Mouse (Mus musculus) layer of hippocampus, adult 2 months (tissue): ENCODE data around the gene Mat2a. TPM values are rescaled to one million over a fixed set of nuclear protein-coding genes. Genes with fewer than 3 reads are reported as not detected.

Experiments used
- DNase-seq, 2 experiments: peaks; one replicate each; pipeline ENCODE4 v3.0.0; 2022; ENCODE audit warnings: low spot score in 2 of 2
- H3K27ac ChIP-seq: fragments of 200-600 bp; 2 replicates; pipeline ENCODE4 v1.8.1; 2022
- H3K4me3 ChIP-seq: fragments of 200-600 bp; 2 replicates; pipeline ENCODE4 v1.8.1; 2022; ENCODE audit warnings: mild to moderate bottlenecking
- CTCF ChIP-seq: fragments of 200-600 bp; conservative IDR thresholded peaks from 2 replicates; pipeline ENCODE4 v1.8.1; 2022; ENCODE audit warnings: antibody characterized with exemption, mild to moderate bottlenecking, moderate library complexity
- total RNA-seq, 2 experiments: library from RNA; stranded (reverse); gene quantifications; 2 replicates each; pipeline ENCODE4 v1.2.3; 2021

Gene Mat2a
- total RNA-seq, 2 experiments from 2014 or later: 172 to 195 TPM

DNA sequence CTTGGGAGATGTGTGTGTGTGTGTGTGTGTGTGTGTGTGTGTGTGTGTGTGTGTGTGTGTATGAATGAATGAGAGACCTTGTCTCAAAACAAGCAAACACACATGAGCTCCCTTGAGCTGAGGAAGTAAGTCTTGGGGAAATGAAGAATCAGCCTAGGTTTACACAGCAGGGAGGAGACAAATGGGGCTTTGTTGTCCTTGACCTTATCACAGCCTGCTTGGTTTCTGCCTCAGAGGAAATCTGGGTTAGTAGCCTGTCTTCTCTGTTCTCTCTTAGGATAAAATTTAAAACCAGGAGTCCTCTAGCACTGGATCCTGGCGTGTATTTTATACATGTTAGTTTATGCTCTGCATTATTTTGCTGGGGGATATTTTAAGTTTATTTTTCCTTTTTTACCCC lies 19.6 kb downstream of the Mat2a start:
- no peak for TF ChIP-seq CTCF
- Histone ChIP-seq H3K27ac (no peak overlapping the region), H3K4me3 (no peak overlapping the region)
- no peak for DNase-seq

GRCm38 (mm10) chr6:72418279-72418678 lies 21.1 kb downstream of the Mat2a start:
- Histone ChIP-seq H3K27ac (no peak overlapping the region), H3K4me3 (no peak overlapping the region)
- TF ChIP-seq CTCF: no peak
- DNase-seq: no peak

DNA sequence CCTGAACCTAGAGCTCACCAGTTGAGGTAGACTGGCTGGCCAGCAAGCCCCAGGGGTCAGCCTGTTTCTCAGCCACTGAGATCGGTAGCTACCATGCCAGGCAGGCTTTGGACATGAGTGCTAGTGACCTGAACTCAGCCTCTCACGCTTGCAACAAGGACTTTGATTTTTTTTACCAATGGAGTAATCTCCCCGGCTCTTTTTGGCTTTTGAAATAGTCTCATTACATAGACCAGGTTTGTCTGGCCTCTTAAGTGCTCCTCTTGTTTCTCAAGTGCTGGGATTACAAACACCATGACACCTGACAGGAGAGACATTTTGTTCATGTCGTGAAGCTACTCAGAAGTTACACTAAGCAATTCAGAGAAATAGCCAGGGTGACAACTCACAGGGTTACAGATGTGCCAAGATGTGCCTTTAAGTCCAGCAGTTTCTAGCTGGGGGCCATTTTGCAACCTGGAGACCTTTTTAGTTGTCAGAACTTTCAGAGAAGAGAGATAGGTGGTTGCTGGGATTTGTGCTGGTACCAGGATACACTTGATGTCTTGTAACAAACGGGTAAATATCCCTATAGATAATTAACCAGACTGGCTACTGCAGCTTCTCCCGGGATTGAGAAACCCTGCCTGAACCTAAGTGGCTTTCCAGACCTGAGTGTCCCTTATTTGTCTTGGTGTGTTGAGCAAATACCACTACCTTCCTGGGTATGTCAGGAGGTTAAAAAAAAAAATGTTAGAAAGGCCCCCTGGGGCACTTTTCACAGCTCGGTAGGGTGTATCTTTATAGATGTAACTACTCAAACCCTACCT lies 23.2 kb downstream of the Mat2a start:
- DNase-seq: no peak
- TF ChIP-seq CTCF: no peak
- Histone ChIP-seq H3K4me3 (no peak overlapping the region), H3K27ac (no peak overlapping the region)

- no peak overlapping the region for H3K27ac ChIP-seq
- TF ChIP-seq CTCF: peak; percentile 40
- DNase-seq: no peak
- H3K4me3 ChIP-seq: peak overlapping the region; percentile 85; the same call in 1 of the 2 replicates
Measured at GRCm38 (mm10) chr6:72415181-72415580, 24.2 kb downstream of the Mat2a start.

GRCm38 (mm10) chr6:72414076-72414756 lies 25.1 kb downstream of the Mat2a start, which contains the start of gene Ggcx:
Ggcx (plus strand) TSS chr6:72414308.
- Histone ChIP-seq H3K4me3 (peak within 1 kb of the TSS; percentile 85), H3K27ac (peak within 1 kb of the TSS; percentile 92)
- TF ChIP-seq CTCF: no peak
- DNase-seq: peak; percentile 91 to 92

DNA sequence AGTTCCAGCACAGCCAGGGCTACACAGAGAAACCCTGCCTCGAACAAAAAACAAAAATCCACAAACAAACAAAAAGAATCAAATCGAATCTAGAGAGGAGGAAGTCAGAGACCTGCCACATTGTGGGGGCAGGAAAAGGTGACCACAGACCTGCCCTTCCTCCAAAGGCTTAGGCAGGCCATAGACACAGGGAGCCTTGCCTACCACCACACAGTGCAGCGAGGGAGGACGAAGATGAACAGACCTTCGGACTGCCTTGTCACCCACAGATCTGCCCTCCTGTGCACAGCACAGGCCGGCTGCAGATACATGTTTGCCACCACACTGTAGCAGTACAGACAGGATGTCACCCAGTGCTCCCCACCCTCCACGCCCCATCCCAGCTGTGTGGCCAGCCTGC lies 28.8 kb downstream of the Mat2a start:
- no peak overlapping the region for H3K27ac ChIP-seq
- H3K4me3 ChIP-seq: no peak overlapping the region
- no peak for TF ChIP-seq CTCF
- DNase-seq: no peak

GRCm38 (mm10) chr6:72410003-72410402 lies 29.4 kb downstream of the Mat2a start:
- TF ChIP-seq CTCF: no peak
- Histone ChIP-seq H3K4me3 (no peak overlapping the region), H3K27ac (no peak overlapping the region)
- no peak for DNase-seq

- Histone ChIP-seq H3K27ac (no peak overlapping the region), H3K4me3 (no peak overlapping the region)
- TF ChIP-seq CTCF: peak; percentile 80
- peak; percentile 45 to 79 for DNase-seq
Measured at GRCm38 (mm10) chr6:72409567-72409966, 29.8 kb downstream of the Mat2a start.

GRCm38 (mm10) chr6:72407119-72407518 lies 32.2 kb downstream of the Mat2a start:
- peak; percentile 87 for TF ChIP-seq CTCF
- peak; percentile 63 to 87 for DNase-seq
- Histone ChIP-seq H3K4me3 (no peak overlapping the region), H3K27ac (no peak overlapping the region)

DNA sequence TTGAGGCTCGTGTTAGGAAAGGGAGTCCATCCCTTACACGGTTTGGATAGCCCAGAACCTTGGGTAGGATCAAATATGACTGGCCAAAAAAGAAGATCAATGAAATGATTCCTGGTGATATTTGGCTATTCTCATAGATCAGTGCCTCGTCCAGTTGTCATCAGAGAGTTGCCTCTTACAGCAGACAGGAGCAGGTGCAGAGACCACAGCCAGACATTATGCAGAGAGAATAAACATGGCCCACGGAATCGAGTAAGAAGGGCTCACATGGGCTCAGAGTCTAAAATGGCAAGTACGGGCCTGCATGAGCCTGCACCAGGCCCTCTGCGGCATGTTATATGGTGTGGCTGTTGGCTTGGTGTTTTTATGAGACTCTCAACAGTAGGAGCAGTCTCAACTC lies 34.0 kb downstream of the Mat2a start:
- TF ChIP-seq CTCF: no peak
- H3K4me3 ChIP-seq: no peak overlapping the region
- no peak for DNase-seq
- H3K27ac ChIP-seq: no peak overlapping the region

DNA sequence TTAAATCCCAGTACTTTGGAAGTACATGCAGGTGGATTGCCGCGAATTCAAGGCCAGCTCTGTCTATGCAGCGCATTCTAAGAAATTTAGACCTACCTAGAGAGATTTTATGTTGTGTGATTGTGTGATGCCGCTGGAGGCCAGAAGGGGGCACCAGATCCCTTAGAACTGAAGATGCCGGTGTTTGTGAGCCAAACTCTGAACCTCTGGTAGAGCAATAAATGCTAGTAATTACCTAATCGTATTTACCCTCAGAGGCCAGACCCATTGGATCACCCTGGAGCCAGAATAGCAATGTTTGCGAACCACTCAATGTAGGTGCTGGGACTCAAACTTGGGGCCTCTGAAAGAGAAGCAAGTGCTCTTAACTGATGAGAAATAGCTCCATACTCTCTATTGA lies 37.5 kb downstream of the Mat2a start:
- DNase-seq: peak; percentile 43 to 72
- peak; percentile 92 for TF ChIP-seq CTCF
- H3K4me3 ChIP-seq: no peak overlapping the region

GRCm38 (mm10) chr6:72399967-72400366 lies 39.4 kb downstream of the Mat2a start:
- no peak overlapping the region for H3K4me3 ChIP-seq
- no peak overlapping the region for H3K27ac ChIP-seq
- DNase-seq: no peak
- TF ChIP-seq CTCF: no peak

More for the DNA sequence above, 37.5 kb downstream of the Mat2a start:
- no peak overlapping the region for H3K27ac ChIP-seq

- DNase-seq: no peak
- Histone ChIP-seq H3K27ac (no peak overlapping the region), H3K4me3 (no peak overlapping the region)
- TF ChIP-seq CTCF: no peak
Measured at GRCm38 (mm10) chr6:72396837-72397251, 42.5 kb downstream of the Mat2a start.
